12 mouse cellular contexts compared by ENCODE assay signal in the genomic region with DNA sequence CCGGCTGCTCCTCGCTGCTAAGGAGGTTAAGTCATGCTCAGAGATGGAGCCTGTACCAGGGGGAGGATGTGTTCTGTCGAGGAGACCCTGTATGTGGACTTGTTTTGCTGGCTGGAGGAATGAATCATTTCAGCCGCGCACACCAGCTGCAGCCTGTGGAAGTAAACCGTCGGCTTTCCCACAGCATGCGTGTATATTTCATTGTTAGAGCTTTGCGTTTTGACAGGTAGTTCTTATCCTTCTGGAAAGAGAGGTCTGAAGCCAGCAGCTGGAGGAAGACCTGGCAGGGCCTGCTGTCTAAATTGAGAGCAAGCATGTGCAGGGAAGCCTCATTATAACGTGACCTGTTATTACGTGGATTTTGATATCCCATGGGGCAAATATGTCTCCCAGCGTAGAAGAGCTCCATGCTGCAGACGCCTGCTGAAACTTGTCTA.
DNase-seq lines count a peak whose midpoint lies in the region; ATAC-seq and TF ChIP-seq lines count a peak whose summit lies in the region.
"Had no signal": no experiment of that assay in that cellular context is flagged by ENCODE, and none has a peak within 500 bp of the region (broad histone marks: within the 10 kb centered on the region; RNA-seq: fewer than 3 reads in every experiment).

No protein-coding gene starts in this region.

- no peak for TF ChIP-seq CTCF in layer of hippocampus, adult 2 months (conservative IDR thresholded peaks at IDR 0.05)
- TF ChIP-seq CTCF in hindbrain, postnatal 0 days (IDR thresholded peaks at IDR 0.05; ENCODE audit: low read depth) = no peak

- H3K27me3 ChIP-seq in hindbrain, postnatal 0 days (ENCODE audit: insufficient read depth, low read length) = no peaks in the 10 kb centered on the region
- no peaks in the 10 kb centered on the region for H3K27me3 ChIP-seq in neural tube, embryonic 15.5 days (replicated peaks)
- H3K27me3 ChIP-seq: lung, embryonic 15.5 days; Patski had no signal

- H3K36me3 ChIP-seq in hindbrain, postnatal 0 days (ENCODE audit: insufficient read depth, low read length) = no peaks in the 10 kb centered on the region
- H3K36me3 ChIP-seq in neural tube, embryonic 15.5 days = no peaks in the 10 kb centered on the region
- H3K36me3 ChIP-seq: lung, embryonic 15.5 days had no signal

- intact Hi-C loops in heart, postnatal 14 days (cut with DNase I) = no loop called here

- no peak overlapping the region for H3K9ac ChIP-seq in hindbrain, postnatal 0 days (replicated peaks; ENCODE audit: low read length)
- H3K9ac ChIP-seq in neural tube, embryonic 15.5 days (replicated peaks) = no peak overlapping the region
- H3K9ac ChIP-seq: lung, embryonic 15.5 days had no signal

- peak; percentile 35; the same call in 1 of the 2 replicates for ATAC-seq in hindbrain, postnatal 0 days
- ATAC-seq in neural tube, embryonic 15.5 days (ENCODE audit: low FRiP score) = peak; percentile 61; the same call in 1 of the 2 replicates
- ATAC-seq in megakaryocyte-erythroid progenitor cell, adult 5-6 weeks (replicated peaks; ENCODE audit: low FRiP score, low TSS enrichment, poor library complexity, severe bottlenecking) = no peak
- ATAC-seq: inflammation-experienced regulatory T-cells, adult 6 months; Patski had no signal

- H3K4me2 ChIP-seq in hindbrain, postnatal 0 days (ENCODE audit: low read depth, low read length) = no peak overlapping the region
- H3K4me2 ChIP-seq in neural tube, embryonic 15.5 days = no peak overlapping the region
- H3K4me2 ChIP-seq: lung, embryonic 15.5 days had no signal

- H3K4me1 ChIP-seq in hindbrain, postnatal 0 days (ENCODE audit: insufficient read depth, low read length) = no peaks in the 10 kb centered on the region
- H3K4me1 ChIP-seq in neural tube, embryonic 15.5 days = peaks cover 14% of the 10 kb centered on the region
- H3K4me1 ChIP-seq: lung, embryonic 15.5 days had no signal

- peak overlapping the region; percentile 8; the same call in 1 of the 2 replicates for H3K27ac ChIP-seq in layer of hippocampus, adult 2 months
- peak overlapping the region; percentile 36; the same call in 1 of the 2 replicates for H3K27ac ChIP-seq in hindbrain, postnatal 0 days
- H3K27ac ChIP-seq in neural tube, embryonic 15.5 days (replicated peaks) = peak overlapping the region; percentile 60
- H3K27ac ChIP-seq: lung, embryonic 15.5 days had no signal

- no peak overlapping the region for H3K4me3 ChIP-seq in layer of hippocampus, adult 2 months
- no peak overlapping the region for H3K4me3 ChIP-seq in hindbrain, postnatal 0 days (ENCODE audit: low read length)
- no peak overlapping the region for H3K4me3 ChIP-seq in neural tube, embryonic 15.5 days (replicated peaks)
- H3K4me3 ChIP-seq: lung, embryonic 15.5 days had no signal

- no peaks in the 10 kb centered on the region for H3K9me3 ChIP-seq in hindbrain, postnatal 0 days (ENCODE audit: low read length)
- H3K9me3 ChIP-seq in neural tube, embryonic 15.5 days (replicated peaks) = no peaks in the 10 kb centered on the region
- H3K9me3 ChIP-seq: lung, embryonic 15.5 days had no signal

- WGBS in hindbrain, postnatal 0 days = 48% methylated on average over 13 of the region's 13 CpGs
- WGBS in neural tube, embryonic 15.5 days = 40% methylated on average over 13 of the region's 13 CpGs

- peak; percentile 83 for DNase-seq in heart, adult 11 months
- no peak for DNase-seq in heart, postnatal 14 days
- no peak for DNase-seq in layer of hippocampus, adult 2 months (ENCODE audit: low spot score in 2 of 2)
- DNase-seq in layer of hippocampus, postnatal 10 days (ENCODE audit: low spot score in 2 of 2) = no peak
- DNase-seq in hindbrain, postnatal 0 days (ENCODE audit: low spot score) = peak; percentile 34
- DNase-seq in thymus, postnatal 36 days = no peak
- DNase-seq: cerebellum, postnatal 14 days had no signal

Comparison
In these comparisons a context has a peak if more than half of its experiments do, and no peak if none do; other contexts are left out.
1. DNase-seq: peak in heart, adult 11 months (single experiment) and hindbrain, postnatal 0 days (single experiment); none in heart, postnatal 14 days (0 of 2), layer of hippocampus, adult 2 months (0 of 2), layer of hippocampus, postnatal 10 days (0 of 2) and thymus, postnatal 36 days (0 of 2).
2. H3K27ac ChIP-seq: peak in every context shown above with its lines; median percentile 60 in neural tube, embryonic 15.5 days; 36 in hindbrain, postnatal 0 days; 8 in layer of hippocampus, adult 2 months.